Mouse (Mus musculus) skeletal muscle tissue, adult 2 months (tissue): Measurements from ENCODE around the gene Pla2g4a.

ENCODE experiments used
- DNase-seq: peaks from one replicate; pipeline ENCODE4 v3.0.0-alpha.2; 2012; ENCODE audit warnings: low read depth, low spot score

Gene Pla2g4a

GRCm38 (mm10) chr1:149856720-149857119, 104.4 kb downstream of the Pla2g4a start:
- peak; percentile 63 for DNase-seq

GRCm38 (mm10) chr1:149855581-149855980, 105.5 kb downstream of the Pla2g4a start:
- DNase-seq = peak; percentile 51

- no peak for DNase-seq
These were observed 106.2 kb downstream of the Pla2g4a start for GRCm38 (mm10) chr1:149854867-149855266.

- DNase-seq = no peak
These were observed 114.4 kb downstream of the Pla2g4a start for GRCm38 (mm10) chr1:149846655-149847054.

- DNase-seq = no peak
These were observed 119.2 kb downstream of the Pla2g4a start for GRCm38 (mm10) chr1:149841845-149842244.

GRCm38 (mm10) chr1:149840961-149841416, 120.1 kb downstream of the Pla2g4a start:
- DNase-seq = no peak

GRCm38 (mm10) chr1:149840312-149840930, 120.7 kb downstream of the Pla2g4a start:
- no peak for DNase-seq

GRCm38 (mm10) chr1:149836496-149836895, 124.6 kb downstream of the Pla2g4a start:
- DNase-seq = no peak

GRCm38 (mm10) chr1:149833876-149834275, 127.2 kb downstream of the Pla2g4a start:
- DNase-seq = no peak

GRCm38 (mm10) chr1:149832952-149833351, 128.1 kb downstream of the Pla2g4a start:
- DNase-seq = peak; percentile 5

- DNase-seq = no peak
These were observed 128.6 kb downstream of the Pla2g4a start for GRCm38 (mm10) chr1:149832514-149832913.

- no peak for DNase-seq
These were observed 130.0 kb downstream of the Pla2g4a start for GRCm38 (mm10) chr1:149831100-149831499.

- DNase-seq = no peak
These were observed 147.3 kb downstream of the Pla2g4a start for GRCm38 (mm10) chr1:149813616-149814345.

GRCm38 (mm10) chr1:149809527-149809926, 151.6 kb downstream of the Pla2g4a start:
- no peak for DNase-seq
